Comparison of ENCODE assay signal across 9 mouse cellular contexts in the genomic region with DNA sequence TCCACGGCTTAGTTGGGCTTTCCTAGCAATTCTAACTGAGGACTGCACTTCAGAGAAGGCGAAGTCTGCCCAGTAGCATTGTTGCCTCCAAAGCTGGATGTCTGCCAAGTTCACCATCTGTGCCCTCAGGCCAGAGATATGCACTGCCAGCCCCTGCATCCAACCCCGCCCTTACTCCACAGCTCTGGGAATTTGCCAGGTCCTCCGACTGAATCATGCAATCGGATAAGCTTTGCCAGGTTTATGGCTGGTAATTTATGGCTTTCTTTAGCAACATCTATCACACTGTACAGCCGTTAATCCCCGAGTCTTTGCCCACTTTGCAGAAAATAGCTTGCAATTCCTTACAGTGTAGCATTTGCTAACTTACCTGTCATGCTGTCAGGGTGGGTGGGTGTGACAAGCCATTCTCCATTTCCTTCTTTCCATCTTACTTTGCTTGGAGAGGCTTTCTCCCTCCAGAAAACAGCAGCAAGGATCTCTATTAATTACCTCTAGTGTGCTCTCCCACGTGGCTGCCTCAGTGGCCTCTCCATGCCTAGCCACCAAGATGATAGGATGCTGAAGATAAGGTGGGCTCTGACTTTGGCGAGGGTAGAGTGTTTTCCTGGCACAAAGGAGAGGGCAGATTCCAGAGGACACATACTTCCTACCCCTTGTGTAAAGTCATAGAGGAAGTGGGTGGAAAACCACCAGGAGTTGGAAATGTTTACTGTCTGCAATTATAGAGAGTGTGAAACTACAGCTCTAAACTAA.
DNase-seq lines count a peak whose midpoint lies in the region; ATAC-seq lines count a peak whose summit lies in the region.
"Had no signal": no experiment of that assay in that cellular context is flagged by ENCODE, and none has a peak within 500 bp of the region (broad histone marks: within the 10 kb centered on the region; RNA-seq: fewer than 3 reads in every experiment).

No protein-coding gene starts in this region.

- H3K27ac ChIP-seq in limb, embryonic 11.5 days (replicated peaks; ENCODE audit: low read depth, low read length), result no peak overlapping the region
- H3K27ac ChIP-seq in limb, embryonic 10.5 days, result no peak overlapping the region
- H3K27ac ChIP-seq in kidney, embryonic 16.5 days (ENCODE audit: low read length), result no peak overlapping the region
- H3K27ac ChIP-seq: liver, embryonic 14.5 days had no signal

- no peaks in the 10 kb centered on the region for H3K4me1 ChIP-seq in limb, embryonic 11.5 days (ENCODE audit: control insufficient read depth, insufficient read depth, low read length)
- peaks cover 6% of the 10 kb centered on the region; the same call in 1 of the 2 replicates for H3K4me1 ChIP-seq in limb, embryonic 10.5 days
- H3K4me1 ChIP-seq in kidney, embryonic 16.5 days (ENCODE audit: insufficient read depth, low read length), result peaks cover 17% of the 10 kb centered on the region; the same call in 1 of the 2 replicates

- ATAC-seq in limb, embryonic 11.5 days (ENCODE audit: insufficient number of reproducible peaks, low FRiP score, low TSS enrichment, low read depth), result 0 out of 2 replicates have a peak, but pooled peaks have one; percentile 44
- peak; percentile 84 for ATAC-seq in kidney, embryonic 16.5 days (ENCODE audit: low FRiP score, low TSS enrichment)

- H3K9me3 ChIP-seq in limb, embryonic 11.5 days (ENCODE audit: control insufficient read depth, low read length), result no peaks in the 10 kb centered on the region
- no peaks in the 10 kb centered on the region for H3K9me3 ChIP-seq in limb, embryonic 10.5 days (replicated peaks)
- H3K9me3 ChIP-seq in kidney, embryonic 16.5 days (ENCODE audit: low read length), result no peaks in the 10 kb centered on the region

- no peaks in the 10 kb centered on the region for H3K36me3 ChIP-seq in limb, embryonic 11.5 days (ENCODE audit: control insufficient read depth, insufficient read depth, low read length)
- H3K36me3 ChIP-seq in limb, embryonic 10.5 days, result no peaks in the 10 kb centered on the region
- no peaks in the 10 kb centered on the region for H3K36me3 ChIP-seq in kidney, embryonic 16.5 days (ENCODE audit: insufficient read depth, low read length)

- no peak overlapping the region for H3K9ac ChIP-seq in limb, embryonic 11.5 days (ENCODE audit: low read length)
- no peak overlapping the region for H3K9ac ChIP-seq in kidney, embryonic 16.5 days (replicated peaks; ENCODE audit: low read length)
- H3K9ac ChIP-seq: liver, embryonic 14.5 days had no signal

- intact Hi-C loops in gastrocnemius, postnatal 14 days (cut with DNase I; ENCODE audit: low total_unique reads), result no loop called here

- no peak overlapping the region for H3K4me3 ChIP-seq in limb, embryonic 11.5 days (ENCODE audit: low read depth, low read length)
- no peak overlapping the region for H3K4me3 ChIP-seq in limb, embryonic 10.5 days
- H3K4me3 ChIP-seq in kidney, embryonic 16.5 days (ENCODE audit: low read length), result no peak overlapping the region

- DNase-seq in limb, embryonic 11.5 days (ENCODE audit: low spot score), result peak; percentile 45
- no peak for DNase-seq in limb, embryonic 10.5 days (ENCODE audit: low spot score)
- DNase-seq in cerebellum, adult 9-10 months, result peak; percentile 99
- peak; percentile 38 for DNase-seq in gastrocnemius, postnatal 14 days
- peak; percentile 57 to 71 for DNase-seq in lung, adult 18-20 months
- DNase-seq in right cerebral cortex, adult 2 months (ENCODE audit: low spot score in 2 of 2), result peak; percentile 55 to 63
- no peak for DNase-seq in thymus, postnatal 25 days

- H3K27me3 ChIP-seq in limb, embryonic 11.5 days (ENCODE audit: control insufficient read depth, insufficient read depth, low read length), result no peaks in the 10 kb centered on the region
- no peaks in the 10 kb centered on the region for H3K27me3 ChIP-seq in limb, embryonic 10.5 days (ENCODE audit: low read depth, poor library complexity, severe bottlenecking)
- H3K27me3 ChIP-seq in kidney, embryonic 16.5 days (ENCODE audit: insufficient read depth, low read length), result 0 out of 2 replicates have a peak, but pooled peaks cover 3% of the 10 kb centered on the region

- H3K4me2 ChIP-seq in limb, embryonic 11.5 days (ENCODE audit: low read depth, severe bottlenecking), result no peak overlapping the region
- H3K4me2 ChIP-seq in kidney, embryonic 16.5 days (replicated peaks; ENCODE audit: low read depth, low read length), result no peak overlapping the region

- WGBS in limb, embryonic 11.5 days, result 34% methylated on average over 9 of the region's 9 CpGs
- WGBS in limb, embryonic 10.5 days, result 53% methylated on average over 9 of the region's 9 CpGs
- 15% methylated on average over 9 of the region's 9 CpGs for WGBS in kidney, embryonic 16.5 days

Comparison
In these comparisons a context has a peak if more than half of its experiments do, and no peak if none do; other contexts are left out.
1. DNase-seq: peak in limb, embryonic 11.5 days (single experiment), cerebellum, adult 9-10 months (single experiment), gastrocnemius, postnatal 14 days (single experiment), lung, adult 18-20 months (2 of 2) and right cerebral cortex, adult 2 months (2 of 2); none in limb, embryonic 10.5 days (single experiment) and thymus, postnatal 25 days (single experiment).